In the genomic region with DNA sequence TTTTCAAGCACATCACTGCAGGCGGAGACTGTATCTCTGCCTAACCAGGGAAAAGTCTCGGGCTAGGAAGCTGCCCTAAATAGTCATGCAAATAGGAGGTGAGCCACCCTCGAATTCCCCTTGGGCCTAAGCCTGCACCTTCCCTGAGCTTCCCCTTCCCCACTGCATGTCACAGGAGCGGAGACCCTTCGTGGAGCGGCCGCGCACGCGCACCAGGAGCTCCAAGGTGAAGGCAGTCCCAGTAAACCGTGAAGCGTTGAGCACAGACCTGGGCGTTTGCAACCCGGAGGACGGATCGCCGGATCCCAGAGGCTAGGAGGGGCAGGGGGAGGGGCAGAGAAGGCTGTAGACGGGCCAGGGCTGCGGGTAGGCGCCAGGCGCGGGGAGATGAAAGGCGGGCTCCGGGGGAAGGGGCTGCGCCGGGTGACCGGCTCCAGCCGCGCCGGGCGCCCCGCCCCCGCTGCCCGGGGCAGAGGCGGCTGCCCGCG, we compare ENCODE assay signal across 8 mouse cellular contexts. TPM values are rescaled to one million over a fixed set of nuclear protein-coding genes. Genes with fewer than 3 reads are reported as not detected.
DNase-seq lines count a peak whose midpoint lies in the region; ATAC-seq lines count a peak whose summit lies in the region.

No protein-coding gene starts in this region.

- peaks cover 73% of the 10 kb centered on the region for H3K27me3 ChIP-seq in heart, embryonic 10.5 days (ENCODE audit: insufficient read depth, poor library complexity, severe bottlenecking)
- peaks cover 87% of the 10 kb centered on the region for H3K27me3 ChIP-seq in embryonic facial prominence, embryonic 10.5 days (replicated peaks; ENCODE audit: low read depth, poor library complexity, severe bottlenecking)
- H3K27me3 ChIP-seq in hindbrain, embryonic 14.5 days (ENCODE audit: control insufficient read depth, insufficient read depth, low read length) = peaks cover 71% of the 10 kb centered on the region
- peaks cover 72% of the 10 kb centered on the region for H3K27me3 ChIP-seq in liver, embryonic 11.5 days (replicated peaks; ENCODE audit: control insufficient read depth, insufficient read depth, low read length)

- peak; percentile 89 for DNase-seq in heart, embryonic 10.5 days (ENCODE audit: low spot score)
- no peak for DNase-seq in heart, adult 9 months (ENCODE audit: low spot score in 2 of 2)
- peak; percentile 93 for DNase-seq in embryonic facial prominence, embryonic 10.5 days (ENCODE audit: low spot score)
- DNase-seq in hindbrain, embryonic 14.5 days (ENCODE audit: low spot score) = no peak
- DNase-seq in liver, embryonic 11.5 days (ENCODE audit: low spot score) = peak; percentile 68
- DNase-seq in ovary, postnatal 36 days (ENCODE audit: low spot score) = peak; percentile 40
- DNase-seq in c-Kit-positive CD71-positive TER-119-positive erythroid progenitor cells, embryonic 14.5 days (ENCODE audit: low spot score) = no peak
- DNase-seq in frontal cortex, postnatal 14 days (ENCODE audit: low spot score in 2 of 2) = no peak

- H3K36me3 ChIP-seq in heart, embryonic 10.5 days = no peaks in the 10 kb centered on the region
- no peaks in the 10 kb centered on the region for H3K36me3 ChIP-seq in embryonic facial prominence, embryonic 10.5 days (replicated peaks)
- H3K36me3 ChIP-seq in hindbrain, embryonic 14.5 days (replicated peaks; ENCODE audit: control insufficient read depth, insufficient read depth) = no peaks in the 10 kb centered on the region
- H3K36me3 ChIP-seq in liver, embryonic 11.5 days (ENCODE audit: control insufficient read depth, insufficient read depth, low read length) = no peaks in the 10 kb centered on the region

- no peaks in the 10 kb centered on the region for H3K9me3 ChIP-seq in heart, embryonic 10.5 days
- H3K9me3 ChIP-seq in embryonic facial prominence, embryonic 10.5 days = 0 out of 2 replicates have a peak, but pooled peaks cover 3% of the 10 kb centered on the region
- H3K9me3 ChIP-seq in hindbrain, embryonic 14.5 days (ENCODE audit: control insufficient read depth, low read length) = no peaks in the 10 kb centered on the region
- H3K9me3 ChIP-seq in liver, embryonic 11.5 days (ENCODE audit: control insufficient read depth, low read length) = no peaks in the 10 kb centered on the region

- H3K4me2 ChIP-seq in hindbrain, embryonic 14.5 days (replicated peaks) = peak overlapping the region; percentile 77
- H3K4me2 ChIP-seq in liver, embryonic 11.5 days = peak overlapping the region; percentile 72

- peak overlapping the region; percentile 62 for H3K9ac ChIP-seq in hindbrain, embryonic 14.5 days
- H3K9ac ChIP-seq in liver, embryonic 11.5 days (ENCODE audit: low read depth, low read length) = no peak overlapping the region

- peaks cover 41% of the 10 kb centered on the region for H3K4me1 ChIP-seq in heart, embryonic 10.5 days
- H3K4me1 ChIP-seq in embryonic facial prominence, embryonic 10.5 days = peaks cover 54% of the 10 kb centered on the region
- H3K4me1 ChIP-seq in hindbrain, embryonic 14.5 days (replicated peaks; ENCODE audit: control insufficient read depth, insufficient read depth, low read length) = peaks cover 9% of the 10 kb centered on the region
- no peaks in the 10 kb centered on the region for H3K4me1 ChIP-seq in liver, embryonic 11.5 days (replicated peaks; ENCODE audit: control insufficient read depth, insufficient read depth, low read length)

- under 1% methylated on average over 37 of the region's 37 CpGs for WGBS in heart, embryonic 10.5 days
- WGBS in embryonic facial prominence, embryonic 10.5 days = under 1% methylated on average over 37 of the region's 37 CpGs
- under 1% methylated on average over 34 of the region's 37 CpGs for WGBS in hindbrain, embryonic 14.5 days
- under 1% methylated on average over 34 of the region's 37 CpGs for WGBS in liver, embryonic 11.5 days

- H3K4me3 ChIP-seq in heart, embryonic 10.5 days = peak overlapping the region; percentile 67
- H3K4me3 ChIP-seq in embryonic facial prominence, embryonic 10.5 days = peak overlapping the region; percentile 62
- H3K4me3 ChIP-seq in hindbrain, embryonic 14.5 days (replicated peaks; ENCODE audit: low read length) = peak overlapping the region; percentile 51
- peak overlapping the region; percentile 47 for H3K4me3 ChIP-seq in liver, embryonic 11.5 days (ENCODE audit: low read depth, low read length)

- peak overlapping the region; percentile 88 for H3K27ac ChIP-seq in heart, embryonic 10.5 days
- peak overlapping the region; percentile 80 for H3K27ac ChIP-seq in embryonic facial prominence, embryonic 10.5 days (replicated peaks)
- H3K27ac ChIP-seq in hindbrain, embryonic 14.5 days = no peak overlapping the region
- H3K27ac ChIP-seq in liver, embryonic 11.5 days (ENCODE audit: low read depth, low read length) = no peak overlapping the region

- peak; percentile 69; the same call in 1 of the 2 replicates for ATAC-seq in hindbrain, embryonic 14.5 days (ENCODE audit: low FRiP score)
- no peak for ATAC-seq in liver, embryonic 11.5 days (replicated peaks; ENCODE audit: low FRiP score)

RNA-seq across cellular contexts. Expression of a gene that starts 2.9 kb away (rescaled TPM):
- polyA plus RNA-seq in heart, embryonic 10.5 days (2016; fragmentation: Nextera tagmentation; extraction: Ambion mirVana) = 15.3 and 27.4 TPM in 2 replicates
- 41.4 and 57.6 TPM in 2 replicates for polyA plus RNA-seq in embryonic facial prominence, embryonic 10.5 days (2016; fragmentation: Nextera tagmentation; extraction: Ambion mirVana)
- polyA plus RNA-seq in hindbrain, embryonic 14.5 days (2014; fragmentation: Nextera tagmentation; extraction: Ambion mirVana) = 1.9 and 2.9 TPM in 2 replicates
- polyA plus RNA-seq in liver, embryonic 11.5 days (2014; fragmentation: Nextera tagmentation; extraction: Ambion mirVana) = 2.4 and 3.1 TPM in 2 replicates

Comparison
In these comparisons a context has a peak if more than half of its experiments do, and no peak if none do; other contexts are left out.
1. DNase-seq: peak in heart, embryonic 10.5 days (single experiment), embryonic facial prominence, embryonic 10.5 days (single experiment), liver, embryonic 11.5 days (single experiment) and ovary, postnatal 36 days (single experiment); none in heart, adult 9 months (0 of 2), hindbrain, embryonic 14.5 days (single experiment), c-Kit-positive CD71-positive TER-119-positive erythroid progenitor cells, embryonic 14.5 days (single experiment) and frontal cortex, postnatal 14 days (0 of 2).
2. H3K27ac ChIP-seq: peak in heart, embryonic 10.5 days (single experiment) and embryonic facial prominence, embryonic 10.5 days (single experiment); none in hindbrain, embryonic 14.5 days (single experiment) and liver, embryonic 11.5 days (single experiment).
3. Peak in every context shown above with its lines, with median percentiles within 50 percentile points of each other: H3K4me3 ChIP-seq.